Mouse (Mus musculus): ENCODE measurements at regions not wholly inside any gene's neighbourhood (a gene's known extent, or its start where the extent isn't known, plus 50 kb on each side); places are given as distances from the start of the nearest gene placed in this dataset.

- TF ChIP-seq CTCF (IDR thresholded peaks at IDR 0.05; ENCODE audit: low read depth) (no peak), EP300 (IDR thresholded peaks at IDR 0.05; ENCODE audit: low read depth) (no peak)
Observed at GRCm38 (mm10) chr9:14215961-14216360, 58.9 kb upstream of the Sesn3 start.

Measured in liver, embryonic 14.5 days (tissue).